Mouse (Mus musculus) lung, postnatal 0 days (tissue): Measurements from ENCODE around the gene Sap18b.

Experiments
- CTCF ChIP-seq: IDR thresholded peaks from 2 replicates; pipeline ENCODE4 v1.5.1; 2016; ENCODE audit warnings: antibody characterized with exemption, mild to moderate bottlenecking
- EP300 ChIP-seq: IDR thresholded peaks from 2 replicates; pipeline ENCODE4 v1.6.1; 2016; ENCODE audit warnings: antibody characterized with exemption, mild to moderate bottlenecking, control low read depth

GRCm38 (mm10) chr8:95808631-95809030, 16.5 kb upstream of the Sap18b start:
- no peak for TF ChIP-seq CTCF
- no peak for TF ChIP-seq EP300
